Mouse (Mus musculus) gastrocnemius, adult 8-10 months (tissue): ENCODE results near the gene Ccdc80. TPM values are rescaled to one million over a fixed set of nuclear protein-coding genes. Genes with fewer than 3 reads are reported as not detected.
A peak's percentile ranks its signal among the peaks of the same experiment; 100 is the strongest.

Source experiments
- DNase-seq, 2 experiments: peaks; one replicate each; pipeline ENCODE4 v3.0.0; 2022; ENCODE audit warnings: low spot score in 2 of 2
- total RNA-seq, 4 experiments: library from RNA; stranded (reverse); gene quantifications; 2 replicates each; pipeline ENCODE4 v1.2.4; 2022

Gene Ccdc80
- total RNA-seq = 10 to 100 TPM in 3 of 4 experiments, 1 to 10 TPM in 1; 9.3 to 24.8 (median 12.4) TPM

DNA sequence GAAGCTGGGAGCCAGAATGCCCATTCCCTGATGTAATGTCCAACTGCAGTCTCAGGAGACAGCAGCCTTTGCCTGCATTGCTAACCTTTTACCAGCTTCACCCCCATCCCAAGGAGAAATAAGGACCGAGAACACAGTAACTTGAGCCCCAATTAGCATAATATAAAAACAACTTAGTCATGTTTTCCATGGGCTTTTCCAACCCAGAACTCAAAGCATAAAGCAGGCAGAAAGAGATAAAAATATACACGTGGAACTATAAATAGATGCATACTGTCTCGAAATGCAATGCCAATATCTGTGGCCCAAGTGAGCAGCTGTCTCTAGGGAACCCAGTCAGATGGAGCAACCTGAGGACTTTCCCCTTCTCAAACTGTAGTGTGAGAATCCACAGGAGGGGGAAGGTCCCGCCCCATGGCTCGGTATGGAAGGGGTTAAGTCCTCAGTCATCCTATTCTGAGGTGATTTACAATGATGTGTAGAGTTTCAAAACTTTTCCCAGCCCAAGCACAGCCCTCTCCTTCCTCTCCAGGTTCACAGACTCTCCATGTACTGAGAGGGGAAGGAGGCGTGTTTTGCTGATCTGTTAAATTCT, at the start of gene Ccdc80:
Gene Ccdc80, plus strand, starts transcription at position 266 of the 595 bp plus-strand sequence.
- peak in 1 of 2 experiments; percentile 33 for DNase-seq

DNA sequence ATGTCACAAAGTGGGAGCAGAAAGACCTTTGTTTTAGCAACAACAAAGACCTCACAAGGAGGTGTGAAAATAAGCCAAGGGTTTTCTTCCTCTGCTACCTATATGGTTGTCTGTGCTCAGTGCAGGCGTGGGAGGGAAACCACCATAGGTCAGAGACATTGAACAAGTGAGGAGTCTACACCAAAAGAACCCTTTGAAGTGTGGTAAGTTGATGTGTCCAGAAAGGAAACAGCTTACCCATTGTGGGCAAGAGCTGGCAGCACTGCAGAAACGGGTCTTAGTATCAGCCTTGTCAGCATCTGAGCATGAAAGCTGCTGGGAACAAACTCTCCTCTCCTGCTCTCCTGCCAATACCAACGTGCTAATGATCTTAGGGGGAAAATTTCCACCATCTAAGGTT, 48.4 kb upstream of the Ccdc80 start:
- no peak for DNase-seq

DNA sequence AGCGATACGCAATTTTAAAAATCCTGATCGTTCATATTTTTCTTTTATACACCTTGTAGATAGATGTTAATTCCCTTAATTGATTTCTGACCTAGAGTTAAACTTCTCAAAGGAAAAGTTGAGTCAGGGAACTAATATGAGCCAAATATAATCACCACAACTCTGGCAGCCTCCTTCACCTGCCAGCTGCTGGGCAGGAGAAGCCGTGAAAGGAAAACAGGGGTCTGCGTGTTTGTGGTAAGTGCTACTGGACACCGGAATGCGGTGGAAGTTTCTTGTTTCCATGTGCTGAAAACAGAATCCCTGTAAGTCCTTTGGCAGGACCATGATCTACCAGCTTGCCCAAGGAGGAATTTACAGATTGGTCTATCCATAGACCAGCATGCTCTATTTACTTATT, 36.0 kb upstream of the Ccdc80 start:
- DNase-seq = no peak

DNA sequence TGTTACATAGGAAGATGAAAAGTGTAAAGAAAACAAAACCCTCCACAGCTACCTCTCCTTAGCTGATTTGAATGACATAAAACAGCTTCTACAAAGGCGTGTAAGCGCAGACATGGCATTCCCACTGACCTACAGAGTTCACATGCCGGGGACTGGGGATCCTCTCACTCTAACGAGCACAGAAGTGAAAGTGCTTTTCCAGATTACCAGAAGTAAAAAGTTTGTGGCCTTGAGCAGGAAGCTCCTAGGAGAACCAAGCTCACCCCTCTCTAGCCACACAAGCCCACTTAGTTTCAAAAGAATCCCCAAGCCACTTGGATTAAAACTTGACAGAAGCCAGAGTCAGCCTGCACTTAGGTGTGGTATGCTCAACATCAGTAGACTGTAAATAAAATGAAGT, 35.3 kb upstream of the Ccdc80 start:
- DNase-seq = no peak

DNA sequence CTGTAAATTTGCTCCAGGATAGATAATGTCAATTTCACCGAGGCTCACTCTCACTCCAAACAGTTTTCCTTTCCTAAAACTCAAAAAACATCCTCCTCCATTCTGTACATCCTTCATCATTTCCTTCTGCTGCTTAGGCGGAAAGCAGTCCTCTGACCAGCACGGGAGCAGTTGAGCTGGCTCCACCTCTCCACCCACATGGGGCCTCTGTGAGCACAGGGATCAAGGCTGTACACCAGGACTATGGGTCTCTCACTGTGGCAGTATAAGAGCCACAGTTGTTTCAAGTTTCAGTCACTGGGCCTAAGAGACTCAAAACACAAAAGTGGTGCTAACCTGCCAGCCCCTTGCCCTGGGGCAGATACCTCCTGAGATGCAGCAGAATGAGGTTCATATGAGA, 32.1 kb upstream of the Ccdc80 start:
- DNase-seq = no peak

DNA sequence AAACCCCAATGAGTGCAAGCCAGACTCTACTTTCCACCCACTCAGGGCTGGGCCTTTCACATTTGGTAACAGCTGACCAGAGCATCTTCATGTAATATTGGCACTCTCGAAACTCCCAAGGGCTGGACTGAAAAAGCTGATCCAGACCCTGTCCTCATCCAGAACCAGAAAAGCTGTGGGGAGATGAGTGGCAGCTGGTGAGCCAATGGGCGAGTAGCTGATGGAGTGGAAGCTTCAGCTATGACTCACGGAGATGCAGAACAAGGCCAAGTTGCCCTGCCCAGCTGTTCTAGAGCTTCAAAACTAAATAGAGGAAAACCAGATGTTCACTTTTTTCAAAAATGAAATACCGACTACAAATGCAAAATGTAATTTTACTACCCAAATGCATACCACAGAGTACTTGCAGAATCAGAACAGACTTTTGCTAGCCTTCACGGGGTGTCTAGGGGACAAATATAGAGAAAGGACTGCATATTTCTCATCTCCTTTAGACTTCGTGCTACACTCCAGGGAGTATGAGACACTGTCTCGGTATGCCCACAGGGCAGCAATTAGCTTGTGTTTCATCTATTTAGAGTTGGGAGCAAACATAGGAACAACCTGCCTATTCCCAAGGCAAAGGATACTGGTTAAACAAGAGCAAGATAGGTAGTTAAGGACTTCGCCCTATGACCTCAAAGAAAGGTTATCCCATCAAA, 22.7 kb upstream of the Ccdc80 start:
- peak; percentile 71 to 81 for DNase-seq

DNA sequence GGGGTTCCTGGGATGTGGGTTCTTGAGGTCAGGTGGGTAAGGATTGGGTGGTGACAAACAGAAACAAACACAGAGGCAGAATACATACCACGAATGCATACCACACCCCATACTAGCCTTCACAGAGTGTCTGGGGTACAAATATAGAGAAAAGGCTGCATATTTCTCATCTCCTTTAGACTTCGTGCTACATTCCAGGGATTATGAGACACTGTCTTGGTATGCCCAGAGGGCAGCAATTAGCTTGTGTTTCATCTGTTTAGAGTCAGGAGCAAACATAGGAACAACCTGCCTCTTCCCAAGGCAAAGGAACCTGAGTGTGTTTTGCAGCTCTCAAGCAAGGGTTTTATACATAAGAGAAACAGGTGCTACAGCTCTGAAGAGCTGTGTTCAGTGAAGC, 21.8 kb upstream of the Ccdc80 start:
- no peak for DNase-seq

DNA sequence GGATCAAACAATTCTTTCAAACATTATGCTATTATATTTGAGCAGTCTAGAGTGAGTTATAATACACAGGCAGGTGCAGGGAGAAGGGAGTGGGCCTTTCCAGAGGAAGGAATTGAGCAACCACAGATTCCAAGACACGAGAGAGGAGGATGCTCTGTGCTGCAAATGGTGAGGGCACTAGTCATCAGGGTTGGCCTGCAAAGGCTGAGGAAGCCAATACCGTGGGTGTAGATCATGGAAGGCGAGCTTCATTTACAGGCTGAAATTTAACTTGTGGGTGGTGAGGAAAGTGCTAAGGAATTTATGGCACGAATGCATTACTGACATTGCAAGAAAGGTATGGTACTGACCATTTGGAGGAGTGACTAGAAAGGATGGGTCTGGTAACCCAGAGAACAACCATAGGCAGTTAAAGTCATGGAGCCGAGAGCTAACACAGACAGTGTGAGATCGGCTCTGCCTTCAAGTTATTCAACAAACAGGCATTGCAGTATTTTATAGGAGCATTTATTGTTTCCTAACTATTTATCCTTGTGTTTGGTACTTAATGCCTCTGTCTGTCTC, 15.6 kb upstream of the Ccdc80 start:
- no peak for DNase-seq

DNA sequence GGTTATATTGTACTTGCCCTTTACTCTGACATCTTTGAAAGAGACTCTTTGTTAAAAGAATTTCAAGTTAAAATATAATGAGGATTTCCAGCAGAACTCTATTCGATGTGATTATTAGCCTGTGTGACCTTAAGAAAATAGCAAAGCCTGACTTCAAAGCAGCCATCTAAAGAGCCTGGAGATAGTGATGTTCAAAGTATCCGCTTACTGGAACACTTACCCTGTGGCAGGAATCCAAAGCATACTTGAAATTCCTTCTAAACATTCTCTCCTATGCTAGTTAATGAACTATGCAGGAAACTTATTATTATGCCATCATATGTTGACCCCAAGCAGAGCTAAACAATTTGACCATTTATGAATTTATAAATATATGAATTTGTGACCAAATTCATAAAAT, 13.9 kb upstream of the Ccdc80 start:
- no peak for DNase-seq

DNA sequence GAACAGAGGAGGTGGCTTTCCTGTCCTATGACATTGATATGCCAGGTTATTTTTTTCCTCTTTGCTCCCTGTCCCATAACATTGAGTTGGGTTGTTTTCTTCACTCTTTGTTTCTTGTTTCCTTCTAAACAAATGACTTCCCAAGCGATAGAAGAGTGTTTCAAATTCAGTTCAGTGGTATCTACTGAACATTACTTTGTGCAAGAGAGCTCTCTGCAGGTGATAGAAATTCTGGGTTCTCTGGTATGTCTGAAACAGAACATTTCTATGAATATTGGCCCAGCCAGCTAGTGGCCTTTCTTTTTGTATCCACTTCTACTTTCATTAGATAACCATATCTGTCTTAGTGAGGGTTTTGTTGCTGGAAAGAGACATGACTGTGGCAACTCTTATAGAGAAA, 4.4 kb upstream of the Ccdc80 start:
- DNase-seq = no peak

DNA sequence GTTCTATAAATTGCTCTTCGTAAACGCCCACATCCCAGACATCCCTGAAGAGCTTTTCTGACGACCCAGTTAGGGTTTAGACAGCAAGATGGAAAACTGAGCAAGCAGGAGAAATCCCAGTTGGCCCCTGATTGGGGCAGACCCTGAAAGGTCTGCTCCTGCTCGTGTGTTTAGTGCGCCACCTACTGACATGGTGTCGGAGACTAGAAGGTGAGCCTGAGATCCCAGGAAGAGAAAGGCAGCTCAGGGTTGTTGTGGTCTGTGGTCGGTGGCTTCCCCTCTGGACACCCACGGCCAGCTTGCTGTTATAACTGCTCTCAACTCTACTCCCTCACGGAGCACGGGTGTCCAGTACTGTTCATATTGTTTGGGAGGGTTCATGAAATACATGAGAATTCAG, 3.2 kb upstream of the Ccdc80 start:
- peak; percentile 50 to 59 for DNase-seq

DNA sequence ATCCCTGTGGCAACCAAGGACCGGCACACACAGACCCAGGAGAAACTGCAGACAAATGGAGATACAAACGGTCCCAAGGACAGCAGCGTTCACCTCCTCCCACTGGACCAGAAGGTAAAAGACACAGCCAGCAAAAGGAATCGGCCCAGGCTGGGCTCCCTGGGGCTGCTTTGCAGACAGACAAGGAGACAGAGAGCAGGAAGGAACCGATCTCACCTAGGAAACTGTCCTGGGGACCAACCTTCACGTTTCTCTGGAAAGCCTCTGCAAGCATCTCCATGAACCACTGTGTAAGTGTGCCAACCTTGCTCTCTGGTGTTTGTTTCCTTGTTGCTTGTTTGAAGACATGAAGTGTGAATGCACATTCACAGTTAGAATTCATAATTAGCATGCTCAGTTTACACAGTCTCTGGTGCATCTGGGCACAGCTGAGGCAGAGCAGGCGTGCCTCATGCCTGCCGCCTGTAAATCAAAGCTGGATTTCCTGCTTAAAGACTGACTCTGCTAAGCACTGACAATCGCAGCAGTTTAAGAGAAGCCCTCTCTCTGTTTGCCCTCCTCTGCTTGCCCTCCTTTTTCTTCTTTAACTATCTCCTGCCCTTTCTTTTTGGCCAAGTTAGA, 1.0 kb downstream of the Ccdc80 start:
- DNase-seq = no peak

DNA sequence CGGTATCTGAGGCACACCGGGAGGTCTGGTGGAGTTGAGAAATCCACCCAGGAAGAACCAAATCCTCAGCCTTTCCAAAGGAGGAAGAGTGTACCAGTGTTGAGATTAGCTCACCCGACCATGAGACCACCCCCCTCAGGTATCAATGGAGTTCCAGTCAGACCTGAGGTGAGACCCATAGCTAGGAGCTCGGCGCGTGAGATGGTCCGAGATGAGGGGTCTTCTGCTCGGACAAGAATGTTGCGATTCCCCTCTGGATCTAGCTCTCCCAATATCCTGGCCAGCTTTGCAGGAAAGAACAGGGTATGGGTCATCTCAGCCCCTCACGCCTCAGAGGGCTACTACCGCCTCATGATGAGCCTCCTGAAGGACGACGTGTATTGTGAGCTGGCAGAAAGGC, 1.8 kb downstream of the Ccdc80 start:
- no peak for DNase-seq

DNA sequence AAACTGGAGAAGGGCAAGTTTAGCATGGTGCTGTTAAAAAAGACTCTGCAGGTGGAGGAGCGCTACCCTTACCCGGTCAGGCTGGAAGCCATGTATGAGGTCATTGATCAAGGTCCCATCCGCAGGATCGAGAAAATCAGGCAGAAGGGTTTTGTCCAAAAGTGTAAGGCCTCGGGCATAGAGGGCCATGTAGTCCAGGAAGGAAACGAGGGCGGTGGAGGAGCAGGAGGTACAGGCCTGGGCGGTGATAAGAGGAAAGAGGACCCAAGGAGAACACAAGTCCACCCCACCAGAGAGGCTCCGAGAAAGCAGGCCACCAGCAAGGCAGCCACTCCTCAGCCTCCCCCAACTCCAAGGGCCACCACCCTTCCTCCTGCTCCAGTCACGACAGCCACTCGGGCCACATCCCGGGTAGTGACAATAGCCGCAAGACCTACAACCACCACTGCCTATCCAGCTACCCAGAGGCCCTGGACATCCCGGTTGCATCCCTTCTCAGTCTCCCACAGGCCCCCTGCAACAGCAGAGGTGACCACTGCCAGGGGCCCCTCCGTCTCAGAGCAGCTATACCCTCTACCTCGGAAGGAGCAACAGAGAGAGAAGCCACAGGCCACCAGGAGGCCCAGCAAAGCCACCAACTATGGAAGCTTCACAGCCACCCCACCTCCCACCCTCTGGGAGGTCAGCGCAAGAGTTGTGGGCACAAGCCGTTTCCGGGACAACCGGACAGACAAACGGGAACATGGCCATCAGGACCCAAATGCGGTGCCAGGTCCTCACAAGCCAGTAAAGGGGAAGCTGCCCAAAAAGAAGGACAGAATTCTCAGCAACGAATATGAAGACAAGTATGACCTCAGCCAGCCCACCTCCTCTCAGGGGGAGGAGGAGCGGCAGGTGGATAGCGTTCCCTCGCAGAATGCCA, 2.6 kb downstream of the Ccdc80 start:
- DNase-seq = no peak

DNA sequence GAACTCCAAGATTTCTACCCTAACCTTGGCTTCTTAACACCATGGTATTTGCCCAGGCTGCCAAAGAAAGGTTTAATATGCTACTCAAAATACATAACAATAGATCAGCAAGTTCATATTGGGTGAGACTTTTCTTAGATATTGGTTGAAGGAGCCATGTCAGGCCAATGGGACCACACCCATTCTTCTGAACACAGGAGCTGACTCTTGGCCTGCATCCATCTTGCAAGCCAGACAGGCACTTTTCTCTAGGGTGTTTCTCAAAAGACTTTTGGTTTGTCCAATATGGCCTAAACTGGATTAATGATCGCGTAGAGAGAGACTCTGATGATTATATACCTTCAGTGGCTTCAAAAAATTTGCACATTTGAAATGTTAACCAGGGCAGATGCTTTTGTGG, 4.3 kb downstream of the Ccdc80 start:
- DNase-seq = no peak

DNA sequence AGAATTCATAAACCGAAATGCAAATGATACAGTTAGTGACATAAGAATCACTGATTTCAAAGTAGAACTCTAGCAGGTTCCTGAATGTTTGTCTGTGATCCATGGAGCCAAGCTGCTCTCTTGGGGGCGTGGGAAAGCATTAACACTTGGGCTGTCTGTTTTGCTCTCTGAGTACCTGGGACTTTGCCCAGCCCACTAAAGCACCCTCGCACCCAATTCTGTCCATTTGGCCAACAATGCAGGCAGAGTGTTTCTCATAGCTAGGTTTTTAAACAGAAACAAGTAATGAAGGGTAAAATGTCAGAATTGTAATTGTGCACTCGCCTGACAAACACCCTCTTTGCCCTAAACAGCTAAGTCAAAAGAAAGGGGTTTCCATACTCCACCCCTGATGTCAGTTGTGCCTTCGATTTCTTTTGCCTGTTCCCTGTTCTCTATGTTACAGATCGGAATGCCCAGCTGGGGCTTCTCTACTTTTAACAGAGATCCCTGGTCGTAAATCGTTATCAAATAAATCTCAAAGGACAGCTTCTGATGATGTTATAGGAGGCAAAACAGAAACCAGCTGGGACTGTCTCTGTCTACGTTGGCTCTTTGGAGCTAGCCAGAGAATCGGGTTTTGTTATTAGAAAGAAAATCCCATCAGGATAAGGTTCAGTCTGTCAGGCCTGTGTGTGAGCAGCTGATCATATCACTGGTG, 5.1 kb downstream of the Ccdc80 start:
- no peak for DNase-seq

DNA sequence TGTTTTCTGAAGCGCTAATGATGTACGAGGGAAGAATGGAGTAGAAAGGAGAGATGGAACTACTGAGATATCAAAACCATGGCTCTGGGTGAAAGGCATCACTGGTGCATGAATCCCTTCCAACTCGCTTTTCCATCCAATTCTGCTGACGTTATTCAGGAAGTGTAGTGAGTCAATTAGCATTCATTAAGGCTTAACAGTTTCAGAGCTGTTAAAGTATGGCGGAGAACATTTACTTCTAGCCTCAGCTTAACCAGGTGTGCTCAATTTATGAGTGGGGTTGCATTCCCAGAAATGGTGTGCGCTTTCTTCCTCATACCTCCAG, 5.6 kb downstream of the Ccdc80 start:
- DNase-seq = no peak

DNA sequence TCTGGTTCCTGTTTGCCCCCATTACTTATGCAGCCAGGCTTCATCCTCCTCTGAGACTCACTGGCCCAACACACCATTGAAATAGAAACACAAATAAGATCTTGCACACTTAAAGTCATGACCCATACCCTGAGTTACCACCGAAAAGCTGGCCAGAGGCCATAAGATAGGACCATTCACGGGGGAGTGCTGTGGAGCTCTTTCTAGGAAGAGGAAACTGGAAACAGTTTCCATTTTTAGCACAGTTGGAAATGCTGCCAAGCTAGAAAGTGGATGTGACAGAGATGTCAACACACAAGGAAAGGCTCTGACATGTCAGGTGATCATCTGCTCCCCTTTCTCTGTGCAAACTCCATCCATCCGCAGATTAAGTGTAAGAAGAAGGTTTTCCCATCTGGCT, 7.7 kb downstream of the Ccdc80 start:
- no peak for DNase-seq

DNA sequence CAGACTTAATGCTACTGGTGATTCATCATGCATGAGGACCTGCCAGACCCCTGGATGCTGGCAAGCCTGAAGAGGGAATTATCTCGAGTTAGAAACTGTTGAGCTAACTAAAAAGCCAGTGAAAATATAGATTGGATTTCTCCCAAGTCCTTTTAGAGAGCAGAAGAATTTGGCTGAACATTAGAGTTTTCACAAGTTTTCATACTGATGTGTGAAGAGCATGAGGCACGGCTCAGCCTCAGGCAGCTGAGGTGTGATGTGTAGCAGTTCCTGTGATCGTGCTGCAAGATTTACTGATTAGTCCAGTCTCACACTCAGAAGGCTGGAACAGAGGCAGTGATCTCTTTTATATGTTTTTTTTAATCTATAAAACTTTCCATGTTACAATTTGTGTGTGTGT, 11.8 kb downstream of the Ccdc80 start:
- DNase-seq = no peak

DNA sequence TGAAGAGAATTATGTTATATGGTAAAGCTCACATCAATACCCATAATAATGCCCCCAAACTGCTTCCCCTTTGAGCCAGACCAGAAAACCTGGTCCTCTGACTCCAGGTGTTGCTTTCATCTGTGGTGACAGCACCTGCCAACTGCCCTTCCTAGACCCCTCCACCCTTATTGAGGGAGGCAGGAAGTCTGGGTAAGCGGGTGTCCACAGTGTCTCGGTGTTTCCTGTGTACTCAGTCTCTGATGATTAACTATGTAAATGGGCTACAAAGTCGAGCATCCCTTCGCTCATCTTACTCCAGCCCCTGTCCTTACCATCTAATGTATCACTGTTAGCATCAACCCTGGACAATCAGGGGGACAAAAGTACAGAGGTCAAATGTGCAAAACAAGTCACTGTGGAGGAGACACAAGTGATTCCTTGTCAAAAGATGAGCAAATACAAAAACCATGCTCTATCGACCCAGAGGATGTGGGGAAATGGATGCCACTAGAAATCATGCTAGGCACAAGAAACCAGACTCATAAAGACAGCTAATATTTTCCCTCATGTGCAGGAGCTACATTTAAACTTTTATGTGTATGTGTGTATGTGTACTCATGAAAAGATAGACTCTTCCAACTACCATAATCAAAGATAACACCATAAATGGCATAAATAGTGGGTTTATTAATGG, 15.1 kb downstream of the Ccdc80 start:
- no peak for DNase-seq

DNA sequence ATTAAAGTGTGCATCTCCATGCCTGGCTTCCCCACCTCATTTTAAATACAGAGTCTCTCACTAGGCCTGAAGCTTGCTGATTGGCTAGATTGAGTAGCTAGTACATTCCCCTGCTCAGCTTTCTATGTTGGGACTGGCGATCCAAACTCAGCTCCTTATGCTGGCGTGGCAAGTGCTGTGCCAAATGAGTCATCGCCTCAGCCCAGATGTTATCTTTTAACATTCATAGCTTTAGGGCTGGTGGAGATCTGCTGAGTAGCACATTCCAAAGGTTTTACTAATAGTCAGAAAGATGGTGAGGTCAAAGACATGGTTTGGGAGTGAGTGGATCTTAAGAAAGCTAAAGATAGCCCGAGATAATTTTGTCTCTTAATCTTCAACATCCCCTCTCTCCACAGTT, 17.3 kb downstream of the Ccdc80 start:
- DNase-seq = peak in 1 of 2 experiments; percentile 33
